Mouse (Mus musculus): Measurements from ENCODE around the gene Hist2h3c2.

DNA sequence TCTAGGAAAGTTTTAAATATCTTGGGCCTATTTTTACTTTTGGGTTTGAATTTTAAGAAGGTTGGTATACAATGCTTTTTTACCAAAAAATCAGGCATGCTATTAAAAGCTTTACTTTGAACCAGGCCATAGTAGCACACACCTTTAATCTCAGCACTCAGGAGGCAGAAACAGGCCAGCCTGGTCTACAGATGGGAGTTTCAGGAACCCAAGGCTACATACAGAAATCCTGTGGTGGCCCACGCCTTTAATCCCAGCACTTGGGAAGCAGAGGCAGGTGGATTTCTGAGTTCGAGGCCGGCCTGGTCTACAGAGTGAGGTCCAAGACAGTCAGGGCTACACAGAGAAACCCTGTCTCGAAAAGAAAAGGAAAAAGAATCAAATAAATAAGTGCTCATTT lies 28.6 kb upstream of the Hist2h3c2 start:
- TF ChIP-seq EP300 (IDR thresholded peaks at IDR 0.05; ENCODE audit: low read depth) (no peak), CTCF (IDR thresholded peaks at IDR 0.05; ENCODE audit: low read depth) (no peak)

All from liver, embryonic 14.5 days (tissue).